Mouse (Mus musculus): ENCODE results near the gene Faap100.

GRCm38 (mm10) chr11:120337447-120337846 is 41.1 kb downstream of the Faap100 start:
- TF ChIP-seq CTCF (IDR thresholded peaks at IDR 0.05; ENCODE audit: low read depth, low read length), result no peak
- no peak for TF ChIP-seq POLR2A (IDR thresholded peaks at IDR 0.05; ENCODE audit: borderline replicate concordance, low read depth, low read length)

Measured in bone marrow macrophage, adult 2 months (primary cell).